Mouse (Mus musculus) heart, embryonic 16.5 days (tissue): ENCODE results near the gene Ube2m. TPM values are rescaled to one million over a fixed set of nuclear protein-coding genes. Genes with fewer than 3 reads are reported as not detected.

Experiments used
- ATAC-seq: fragments of 200-750 bp; cut with Nextera tagmentation; replicated peaks from 2 replicates; pipeline ENCODE4 v1.8.0; 2017; ENCODE audit warnings: moderate number of reproducible peaks; ENCODE audit not compliant: insufficient read depth, low FRiP score; ENCODE audit errors: extremely low read depth
- H3K27ac ChIP-seq: fragments of 300-500 bp; sonication (generic); 2 replicates; pipeline ENCODE4 v1.5.1; 2014; ENCODE audit warnings: mild to moderate bottlenecking, low read length, control low read depth, moderate library complexity
- H3K27me3 ChIP-seq: fragments of 300-500 bp; sonication (generic); 2 replicates; pipeline ENCODE4 v1.6.1; 2014; ENCODE audit warnings: low read length, mixed read lengths; ENCODE audit not compliant: control insufficient read depth, insufficient read depth
- H3K36me3 ChIP-seq: fragments of 300-500 bp; sonication (generic); 2 replicates; pipeline ENCODE4 v1.6.1; 2014; ENCODE audit not compliant: control insufficient read depth, insufficient read depth
- H3K4me1 ChIP-seq: fragments of 300-500 bp; sonication (generic); 2 replicates; pipeline ENCODE4 v1.6.1; 2014; ENCODE audit warnings: low read length, mixed read lengths; ENCODE audit not compliant: control insufficient read depth, insufficient read depth
- H3K4me2 ChIP-seq: fragments of 300-500 bp; sonication (generic); 2 replicates; pipeline ENCODE4 v1.6.1; 2014; ENCODE audit warnings: low read depth, mild to moderate bottlenecking, control low read depth, low read length
- H3K4me3 ChIP-seq: fragments of 300-500 bp; sonication (generic); 2 replicates; pipeline ENCODE4 v1.5.1; 2014; ENCODE audit warnings: mild to moderate bottlenecking, control low read depth, low read length
- H3K9ac ChIP-seq: fragments of 300-500 bp; sonication (generic); 2 replicates; pipeline ENCODE4 v1.6.1; 2014; ENCODE audit warnings: low read length, control low read depth
- H3K9me3 ChIP-seq: fragments of 300-500 bp; sonication (generic); replicated peaks from 2 replicates; pipeline ENCODE4 v1.6.1; 2016; ENCODE audit warnings: low read length; ENCODE audit not compliant: control insufficient read depth
- WGBS: fragments of 180-500 bp; shearing (Covaris S2); extraction: QIAGEN DNeasy Blood & Tissue Kit; methylation state at CpG from one replicate; pipeline ENCODE4 v1.1.7; 2014; 5-methylcytosine and 5-hydroxymethylcytosine counted together
- polyA plus RNA-seq: library from polyadenylated mRNA; unstranded; fragments of >200 nt; fragmentation: Nextera tagmentation; extraction: Ambion mirVana; gene quantifications from 2 replicates; pipeline ENCODE4 v1.2.1, GENCODE M21; 2015

Ube2m gene
- polyA plus RNA-seq, 1 experiment from 2014 or later = 49.0 TPM

- H3K36me3 ChIP-seq = peaks cover 63% of the 10 kb centered on the region
- no peaks in the 10 kb centered on the region for H3K9me3 ChIP-seq
- no peak overlapping the region for H3K27ac ChIP-seq
- H3K4me1 ChIP-seq = peaks cover 25% of the 10 kb centered on the region
- ATAC-seq = no peak
- no peak overlapping the region for H3K4me2 ChIP-seq
- no peak overlapping the region for H3K9ac ChIP-seq
- WGBS = 90% methylated on average over 4 of the region's 4 CpGs
- no peak overlapping the region for H3K4me3 ChIP-seq
- H3K27me3 ChIP-seq = no peaks in the 10 kb centered on the region
These were observed 9.1 kb downstream of the Ube2m start for GRCm38 (mm10) chr7:13028986-13029385.

- no peak for ATAC-seq
- H3K36me3 ChIP-seq = peaks cover 44% of the 10 kb centered on the region
- no peaks in the 10 kb centered on the region for H3K27me3 ChIP-seq
- peak overlapping the region; percentile 79 for H3K4me3 ChIP-seq
- H3K9ac ChIP-seq = peak overlapping the region; percentile 84
- peak overlapping the region; percentile 85 for H3K4me2 ChIP-seq
- H3K4me1 ChIP-seq = peaks cover 18% of the 10 kb centered on the region
- H3K9me3 ChIP-seq = no peaks in the 10 kb centered on the region
- H3K27ac ChIP-seq = no peak overlapping the region
- WGBS = 23% methylated on average over 4 of the region's 4 CpGs
These were observed 12.5 kb downstream of the Ube2m start for GRCm38 (mm10) chr7:13025511-13026112.

- peak overlapping the region; percentile 79 for H3K4me3 ChIP-seq
- H3K27me3 ChIP-seq = no peaks in the 10 kb centered on the region
- H3K4me2 ChIP-seq = peak overlapping the region; percentile 85
These were observed 13.3 kb downstream of the Ube2m start for GRCm38 (mm10) chr7:13024805-13025204.

GRCm38 (mm10) chr7:13023928-13024731 lies 13.9 kb downstream of the Ube2m start:
- Histone ChIP-seq H3K4me2 (peak overlapping the region; percentile 85), H3K4me1 (peaks cover 18% of the 10 kb centered on the region), H3K9me3 (no peaks in the 10 kb centered on the region), H3K27ac (peak overlapping the region; percentile 99), H3K9ac (peak overlapping the region; percentile 84), H3K4me3 (peak overlapping the region; percentile 79), H3K27me3 (no peaks in the 10 kb centered on the region), H3K36me3 (peaks cover 29% of the 10 kb centered on the region)
- under 1% methylated on average over 78 of the region's 95 CpGs for WGBS
- peak; percentile 83 for ATAC-seq

More at GRCm38 (mm10) chr7:13024805-13025204, 13.3 kb downstream of the Ube2m start:
- peaks cover 18% of the 10 kb centered on the region for H3K4me1 ChIP-seq
- peak overlapping the region; percentile 84 for H3K9ac ChIP-seq
- H3K27ac ChIP-seq = peak overlapping the region; percentile 99
- H3K36me3 ChIP-seq = peaks cover 36% of the 10 kb centered on the region
- peak; percentile 55 for ATAC-seq
- H3K9me3 ChIP-seq = no peaks in the 10 kb centered on the region
- WGBS = under 1% methylated on average over 35 of the region's 44 CpGs

- peak; percentile 50 for ATAC-seq
- WGBS = 5% methylated on average over 31 of the region's 31 CpGs
- H3K36me3 ChIP-seq = peaks cover 17% of the 10 kb centered on the region
- peaks cover 18% of the 10 kb centered on the region for H3K4me1 ChIP-seq
- peak overlapping the region; percentile 99 for H3K27ac ChIP-seq
- H3K4me3 ChIP-seq = peak overlapping the region; percentile 79
- H3K9ac ChIP-seq = peak overlapping the region; percentile 84
- no peaks in the 10 kb centered on the region for H3K9me3 ChIP-seq
- H3K27me3 ChIP-seq = no peaks in the 10 kb centered on the region
- H3K4me2 ChIP-seq = peak overlapping the region; percentile 85
These were observed 15.1 kb downstream of the Ube2m start for GRCm38 (mm10) chr7:13022773-13023535.

- no peak overlapping the region for H3K4me3 ChIP-seq
- H3K9me3 ChIP-seq = no peaks in the 10 kb centered on the region
- peaks cover 5% of the 10 kb centered on the region for H3K4me1 ChIP-seq
- H3K27me3 ChIP-seq = no peaks in the 10 kb centered on the region
- WGBS = 78% methylated on average over 1 of the region's 1 CpGs
- H3K27ac ChIP-seq = no peak overlapping the region
- H3K4me2 ChIP-seq = no peak overlapping the region
- H3K36me3 ChIP-seq = no peaks in the 10 kb centered on the region
- H3K9ac ChIP-seq = no peak overlapping the region
- ATAC-seq = no peak
These were observed 22.9 kb downstream of the Ube2m start for GRCm38 (mm10) chr7:13015217-13015616.

- no peaks in the 10 kb centered on the region for H3K27me3 ChIP-seq
- no peaks in the 10 kb centered on the region for H3K36me3 ChIP-seq
- H3K4me1 ChIP-seq = peaks cover 6% of the 10 kb centered on the region
- 33% methylated on average over 6 of the region's 6 CpGs for WGBS
- no peak for ATAC-seq
- no peak overlapping the region for H3K4me3 ChIP-seq
- no peaks in the 10 kb centered on the region for H3K9me3 ChIP-seq
- no peak overlapping the region for H3K9ac ChIP-seq
- no peak overlapping the region for H3K4me2 ChIP-seq
- no peak overlapping the region for H3K27ac ChIP-seq
These were observed 23.7 kb downstream of the Ube2m start for GRCm38 (mm10) chr7:13014275-13014839.

- Histone ChIP-seq H3K4me3 (no peak overlapping the region), H3K27me3 (no peaks in the 10 kb centered on the region), H3K27ac (no peak overlapping the region), H3K4me1 (peaks cover 10% of the 10 kb centered on the region), H3K9me3 (no peaks in the 10 kb centered on the region), H3K36me3 (no peaks in the 10 kb centered on the region), H3K9ac (no peak overlapping the region), H3K4me2 (no peak overlapping the region)
- 56% methylated on average over 4 of the region's 4 CpGs for WGBS
- ATAC-seq = no peak
These were observed 24.4 kb downstream of the Ube2m start for GRCm38 (mm10) chr7:13013671-13014070.
